Mouse (Mus musculus): Measurements from ENCODE around the gene Gm20521.

- TF ChIP-seq GATA1 (IDR thresholded peaks at IDR 0.05; ENCODE audit: borderline replicate concordance, low read length) (no peak), FLI1 (IDR thresholded peaks at IDR 0.05; ENCODE audit: low read length) (no peak)
These were observed 17.6 kb upstream of the Gm20521 start for GRCm38 (mm10) chr14:54865626-54866025.

All from megakaryocyte, embryonic 14.5 days (primary cell).